Mouse (Mus musculus) liver, adult 2 months (tissue): Measurements from ENCODE around the gene Ubash3b.

Source experiments
- CTCF ChIP-seq: fragments of 200-500 bp; IDR thresholded peaks from 2 replicates; pipeline ENCODE4 v1.5.1; 2011; ENCODE audit warnings: low read depth, low read length, control low read depth
- POLR2A ChIP-seq: fragments of 200-500 bp; IDR thresholded peaks from 2 replicates; pipeline ENCODE4 v1.6.1; 2011; ENCODE audit warnings: low read length, control low read depth; ENCODE audit not compliant: insufficient read depth; ENCODE audit errors: extremely low read depth

- no peak for TF ChIP-seq CTCF
- no peak for TF ChIP-seq POLR2A
Measured at GRCm38 (mm10) chr9:41084191-41084901, 77.2 kb downstream of the Ubash3b start.
